ENCODE assay signal across 27 mouse cellular contexts in the genomic region with DNA sequence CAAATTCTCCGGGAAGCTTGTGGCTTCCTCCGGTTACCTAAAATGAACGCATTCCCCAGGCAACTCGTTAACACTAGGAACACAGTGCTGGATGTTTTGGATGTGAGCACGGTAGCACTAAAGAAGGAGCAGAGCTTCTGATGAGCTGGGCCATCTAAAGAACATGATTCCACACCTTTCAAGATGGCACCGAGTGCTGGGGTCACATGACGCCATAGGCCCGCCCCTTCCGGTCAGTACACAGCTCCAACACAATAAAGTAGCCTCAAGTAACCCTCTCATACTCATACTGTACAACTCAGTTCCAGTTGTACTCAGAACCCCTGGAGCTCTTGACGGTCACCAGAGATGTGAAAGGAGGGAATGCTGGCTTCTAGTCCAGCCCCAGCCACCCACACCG. TPM values are rescaled to one million over a fixed set of nuclear protein-coding genes. Genes with fewer than 3 reads are reported as not detected.
DNase-seq lines count a peak whose midpoint lies in the region; ATAC-seq and TF ChIP-seq lines count a peak whose summit lies in the region.
"Had no signal": no experiment of that assay in that cellular context is flagged by ENCODE, and none has a peak within 500 bp of the region (broad histone marks: within the 10 kb centered on the region; RNA-seq: fewer than 3 reads in every experiment).

No protein-coding gene starts in this region.

- H3K9ac ChIP-seq in liver, adult 2 months (ENCODE audit: low read depth, low read length) = no peak overlapping the region
- H3K9ac ChIP-seq in liver, postnatal 0 days (replicated peaks) = no peak overlapping the region
- H3K9ac ChIP-seq in lung, postnatal 0 days (replicated peaks; ENCODE audit: low read depth) = no peak overlapping the region
- H3K9ac ChIP-seq in MEL (ENCODE audit: control insufficient read depth, low read depth, low read length, poor library complexity, severe bottlenecking) = no peak overlapping the region
- no peak overlapping the region for H3K9ac ChIP-seq in midbrain, embryonic 16.5 days (ENCODE audit: low read depth, low read length)
- H3K9ac ChIP-seq: embryonic facial prominence, embryonic 13.5 days; embryonic facial prominence, embryonic 15.5 days; forebrain, embryonic 12.5 days had no signal

- peaks cover 23% of the 10 kb centered on the region for H3K79me2 ChIP-seq in liver, adult 2 months (ENCODE audit: control insufficient read depth, insufficient read depth, low read length)
- no peaks in the 10 kb centered on the region for H3K79me2 ChIP-seq in MEL (ENCODE audit: control insufficient read depth, insufficient read depth, low read length, poor library complexity)
- H3K79me2 ChIP-seq in myocyte (ENCODE audit: control insufficient read depth, insufficient read depth) = peaks cover 7% of the 10 kb centered on the region

- no peak for DNase-seq in liver, adult 2 months (ENCODE audit: extremely low read depth, low read depth, low spot score)
- DNase-seq in liver, postnatal 0 days = no peak
- DNase-seq in lung, postnatal 0 days (ENCODE audit: low spot score) = no peak
- DNase-seq in lung, postnatal 14 days = no peak
- DNase-seq in MEL (ENCODE audit: low read depth, low spot score) = no peak
- no peak for DNase-seq in ovary, adult 18-20 months (ENCODE audit: low spot score)
- DNase-seq: adrenal gland, adult 2 months; adrenal gland, postnatal 10 days; adrenal gland, postnatal 25 days; B cell, adult 2 months; cerebellum, adult 11 months; cerebellum, adult 18-20 months; cerebellum, adult 8-10 months; cerebellum, adult 9-11 months; cerebellum, postnatal 14 days; cerebellum, postnatal 36 days; embryo, embryonic 11 days had no signal

- peaks cover 66% of the 10 kb centered on the region for H3K36me3 ChIP-seq in liver, adult 2 months (ENCODE audit: control insufficient read depth, insufficient read depth, low read length)
- H3K36me3 ChIP-seq in liver, postnatal 0 days (replicated peaks; ENCODE audit: insufficient read depth, low read length) = peaks cover 58% of the 10 kb centered on the region
- H3K36me3 ChIP-seq in lung, postnatal 0 days (ENCODE audit: insufficient read depth, low read length) = peaks cover 29% of the 10 kb centered on the region
- peaks cover 0 to 19% of the 10 kb centered on the region in 2 experiments; a peak in 2 of 4 replicates for H3K36me3 ChIP-seq in MEL (ENCODE audit: control insufficient read depth in 1 of 2, insufficient read depth in 2 of 2, low read length in 2 of 2)
- H3K36me3 ChIP-seq in myocyte (ENCODE audit: control insufficient read depth, insufficient read depth) = peaks cover 28% of the 10 kb centered on the region
- peaks cover 35% of the 10 kb centered on the region for H3K36me3 ChIP-seq in midbrain, embryonic 16.5 days (ENCODE audit: control insufficient read depth, insufficient read depth, low read length)

- no peak for TF ChIP-seq EP300 in liver, postnatal 0 days (IDR thresholded peaks at IDR 0.05; ENCODE audit: low read depth)
- no peak for TF ChIP-seq EP300 in lung, postnatal 0 days (IDR thresholded peaks at IDR 0.05)
- no peak for TF ChIP-seq EP300 in MEL (IDR thresholded peaks at IDR 0.05; ENCODE audit: low read depth in 1 of 2, low read length in 2 of 2)

- H3K27me3 ChIP-seq in liver, adult 2 months (ENCODE audit: control insufficient read depth, insufficient read depth, low read length) = no peaks in the 10 kb centered on the region
- no peaks in the 10 kb centered on the region for H3K27me3 ChIP-seq in liver, postnatal 0 days (ENCODE audit: insufficient read depth, low read length)
- no peaks in the 10 kb centered on the region for H3K27me3 ChIP-seq in lung, postnatal 0 days (replicated peaks; ENCODE audit: insufficient read depth, low read length)
- no peaks in the 10 kb centered on the region for H3K27me3 ChIP-seq in MEL (ENCODE audit: control insufficient read depth in 1 of 2, insufficient read depth in 2 of 2, low read length in 2 of 2)
- H3K27me3 ChIP-seq in myocyte (ENCODE audit: control insufficient read depth, insufficient read depth, insufficient read length) = no peaks in the 10 kb centered on the region
- H3K27me3 ChIP-seq in midbrain, embryonic 16.5 days (ENCODE audit: control insufficient read depth, insufficient read depth, low read depth, low read length) = no peaks in the 10 kb centered on the region
- H3K27me3 ChIP-seq: embryonic facial prominence, embryonic 13.5 days; embryonic facial prominence, embryonic 15.5 days; forebrain, embryonic 12.5 days; Patski had no signal

- 84% methylated on average over 11 of the region's 11 CpGs for WGBS in liver, adult 2 months
- 82% methylated on average over 11 of the region's 11 CpGs for WGBS in liver, postnatal 0 days (ENCODE audit: insufficient replicate concordance)
- WGBS in lung, postnatal 0 days = 67% methylated on average over 11 of the region's 11 CpGs
- 88% methylated on average over 11 of the region's 11 CpGs for WGBS in midbrain, embryonic 16.5 days

- H3K4me2 ChIP-seq in liver, postnatal 0 days (ENCODE audit: low read depth, low read length) = no peak overlapping the region
- no peak overlapping the region for H3K4me2 ChIP-seq in lung, postnatal 0 days (replicated peaks; ENCODE audit: low read depth, low read length)
- no peak overlapping the region for H3K4me2 ChIP-seq in myocyte (ENCODE audit: low read depth)
- no peak overlapping the region for H3K4me2 ChIP-seq in midbrain, embryonic 16.5 days (ENCODE audit: low read length)
- H3K4me2 ChIP-seq: embryonic facial prominence, embryonic 13.5 days; embryonic facial prominence, embryonic 15.5 days; forebrain, embryonic 12.5 days had no signal

- TF ChIP-seq POLR2A in liver, adult 2 months (IDR thresholded peaks at IDR 0.05; ENCODE audit: extremely low read depth, insufficient read depth, low read length) = no peak
- TF ChIP-seq POLR2A in MEL (IDR thresholded peaks at IDR 0.05; ENCODE audit: control insufficient read depth in 1 of 2, insufficient read depth in 1 of 2, low read depth in 1 of 2, low read length in 2 of 2, poor library complexity in 1 of 2) (no peak), myocyte (IDR thresholded peaks at IDR 0.05; ENCODE audit: insufficient read length, low read depth) (no peak)

- no peak overlapping the region for H3ac ChIP-seq in myocyte (ENCODE audit: control insufficient read depth, insufficient read length)

- peaks cover 16% of the 10 kb centered on the region; the same call in 1 of the 2 replicates for H3K4me1 ChIP-seq in liver, adult 2 months (ENCODE audit: control insufficient read depth, insufficient read depth, low read length)
- H3K4me1 ChIP-seq in liver, postnatal 0 days (ENCODE audit: insufficient read depth) = 0 out of 2 replicates have a peak, but pooled peaks cover 4% of the 10 kb centered on the region
- peaks cover 6% of the 10 kb centered on the region; the same call in 1 of the 2 replicates for H3K4me1 ChIP-seq in lung, postnatal 0 days (ENCODE audit: insufficient read depth, low read depth, low read length)
- no peaks in the 10 kb centered on the region for H3K4me1 ChIP-seq in MEL (ENCODE audit: control insufficient read depth in 1 of 2, insufficient read depth in 2 of 2, low read length in 2 of 2)
- no peaks in the 10 kb centered on the region for H3K4me1 ChIP-seq in midbrain, embryonic 16.5 days (ENCODE audit: control insufficient read depth, insufficient read depth, low read length)
- H3K4me1 ChIP-seq: embryonic facial prominence, embryonic 15.5 days; forebrain, embryonic 10.5 days; forebrain, embryonic 12.5 days had no signal

- H3K9me3 ChIP-seq in liver, postnatal 0 days (ENCODE audit: low read length) = no peaks in the 10 kb centered on the region
- H3K9me3 ChIP-seq in lung, postnatal 0 days (ENCODE audit: low read length) = no peaks in the 10 kb centered on the region
- no peaks in the 10 kb centered on the region for H3K9me3 ChIP-seq in MEL (replicated peaks; ENCODE audit: insufficient read depth, low read length)
- H3K9me3 ChIP-seq in midbrain, embryonic 16.5 days (replicated peaks; ENCODE audit: control insufficient read depth, low read length, poor library complexity, severe bottlenecking) = no peaks in the 10 kb centered on the region
- H3K9me3 ChIP-seq: embryonic facial prominence, embryonic 13.5 days; embryonic facial prominence, embryonic 15.5 days; forebrain, embryonic 10.5 days; forebrain, embryonic 12.5 days had no signal

- TF ChIP-seq CTCF in liver, adult 2 months (IDR thresholded peaks at IDR 0.05; ENCODE audit: low read depth, low read length) = no peak
- TF ChIP-seq CTCF in liver, postnatal 0 days (IDR thresholded peaks at IDR 0.05; ENCODE audit: low read depth) = no peak
- no peak for TF ChIP-seq CTCF in lung, postnatal 0 days (IDR thresholded peaks at IDR 0.05)
- TF ChIP-seq CTCF in MEL (IDR thresholded peaks at IDR 0.05 in 2 of 3, conservative IDR thresholded peaks at IDR 0.05 in 1 of 3; ENCODE audit: control insufficient read depth in 1 of 3, insufficient read depth in 1 of 3, low read depth in 2 of 3, low read length in 3 of 3, poor library complexity in 1 of 3, severe bottlenecking in 1 of 3) = no peak

- no peak for ATAC-seq in liver, postnatal 0 days
- ATAC-seq in lung, postnatal 0 days = peak; percentile 43; the same call in 1 of the 2 replicates
- no peak for ATAC-seq in midbrain, embryonic 16.5 days
- ATAC-seq: forebrain, embryonic 14.5 days; forebrain, embryonic 16.5 days; Patski had no signal

- 0 out of 2 replicates have a peak overlapping the region, but pooled peaks have one; percentile 0 for H3K27ac ChIP-seq in liver, adult 2 months (replicated peaks; ENCODE audit: insufficient read depth, low read depth, low read length)
- H3K27ac ChIP-seq in liver, postnatal 0 days (ENCODE audit: low read depth) = no peak overlapping the region
- peak overlapping the region; percentile 47 for H3K27ac ChIP-seq in lung, postnatal 0 days (ENCODE audit: low read length)
- H3K27ac ChIP-seq in MEL (ENCODE audit: control insufficient read depth, low read depth, low read length) = no peak overlapping the region
- H3K27ac ChIP-seq in midbrain, embryonic 16.5 days (ENCODE audit: low read length) = no peak overlapping the region
- H3K27ac ChIP-seq: embryonic facial prominence, embryonic 13.5 days; embryonic facial prominence, embryonic 15.5 days; forebrain, embryonic 10.5 days; forebrain, embryonic 12.5 days had no signal

- no peak for TF ChIP-seq RAD21 in MEL (IDR thresholded peaks at IDR 0.05; ENCODE audit: low read depth, low read length)

- no peak overlapping the region for H3K4me3 ChIP-seq in liver, adult 2 months (ENCODE audit: insufficient read depth, low read depth, low read length)
- no peak overlapping the region for H3K4me3 ChIP-seq in liver, postnatal 0 days (ENCODE audit: low read depth, low read length)
- H3K4me3 ChIP-seq in lung, postnatal 0 days (ENCODE audit: low read depth, low read length) = no peak overlapping the region
- no peak overlapping the region for H3K4me3 ChIP-seq in MEL (ENCODE audit: control insufficient read depth in 1 of 2, insufficient read depth in 1 of 2, low read depth in 2 of 2, low read length in 2 of 2)
- H3K4me3 ChIP-seq in myocyte = no peak overlapping the region
- no peak overlapping the region for H3K4me3 ChIP-seq in midbrain, embryonic 16.5 days (ENCODE audit: low read depth, low read length)
- H3K4me3 ChIP-seq: embryonic facial prominence, embryonic 13.5 days; embryonic facial prominence, embryonic 15.5 days; erythroblast, embryonic 14.5 days; forebrain, embryonic 10.5 days; forebrain, embryonic 12.5 days had no signal

RNA-seq across cellular contexts. Expression of gene Txndc5, which starts 12.0 kb away (rescaled TPM):
- total RNA-seq in liver, adult 2 months (2014; rRNA removed) = 126 and 160 TPM in 2 replicates
- 97.9 and 104 TPM in 2 replicates for polyA plus RNA-seq in liver, adult 2 months (2012; rRNA removed)
- polyA plus RNA-seq in liver, postnatal 0 days (2015; fragmentation: Nextera tagmentation; extraction: Ambion mirVana) = 80.6 and 87.0 TPM in 2 replicates
- 145 and 151 TPM in 2 replicates for polyA plus RNA-seq in lung, postnatal 0 days (2015; fragmentation: Nextera tagmentation; extraction: Ambion mirVana)
- 68.8 and 87.3 TPM in 2 replicates for total RNA-seq in MEL (2012; rRNA removed)
- polyA plus RNA-seq in MEL (2012; ENCODE audit: insufficient read depth in 1 of 2, insufficient read length in 2 of 2, low read depth in 1 of 2, low replicate concordance in 2 of 2, missing spikeins in 1 of 2) (100 to 1,000 TPM in 1 of 2 experiments, not detected in 1; 114 TPM), myocyte (2012; fragmentation: generic; extraction: Trizol) (127 TPM)
- polyA plus RNA-seq in midbrain, embryonic 16.5 days (2015; fragmentation: Nextera tagmentation; extraction: Ambion mirVana) = 75.4 and 76.3 TPM in 2 replicates

Comparison
In these comparisons a context has a peak if more than half of its experiments do, and no peak if none do; other contexts are left out.
1. H3K27ac ChIP-seq: peak in liver, adult 2 months (single experiment) and lung, postnatal 0 days (single experiment); none in liver, postnatal 0 days (single experiment), MEL (single experiment) and midbrain, embryonic 16.5 days (single experiment).